Comparison of ENCODE assay signal across 9 mouse cellular contexts in genomic region chr1:189253207-189253606, GRCm38 (mm10).
DNase-seq lines count a peak whose midpoint lies in the region; ATAC-seq and TF ChIP-seq lines count a peak whose summit lies in the region.
"Had no signal": no experiment of that assay in that cellular context is flagged by ENCODE, and none has a peak within 500 bp of the region (broad histone marks: within the 10 kb centered on the region; RNA-seq: fewer than 3 reads in every experiment).

No protein-coding gene starts in this region.

- no peak for TF ChIP-seq EP300 in MEL (IDR thresholded peaks at IDR 0.05; ENCODE audit: low read depth in 1 of 2, low read length in 2 of 2)

- peak; percentile 36 to 65 for DNase-seq in cerebellum, postnatal 14 days
- no peak for DNase-seq in cerebellum, adult 18-20 months
- peak; percentile 7 for DNase-seq in liver
- no peak for DNase-seq in liver, embryonic 11.5 days (ENCODE audit: low spot score)
- DNase-seq in MEL (ENCODE audit: low read depth, low spot score) = peak; percentile 16
- DNase-seq in mesoderm, embryonic 11.5 days (ENCODE audit: low read depth, low spot score) = peak; percentile 14
- DNase-seq in ovary, postnatal 36 days (ENCODE audit: low spot score) = no peak
- no peak for DNase-seq in frontal cortex, postnatal 36 days (ENCODE audit: low spot score in 2 of 2)

- TF ChIP-seq CTCF in MEL (IDR thresholded peaks at IDR 0.05 in 2 of 3, conservative IDR thresholded peaks at IDR 0.05 in 1 of 3; ENCODE audit: control insufficient read depth in 1 of 3, insufficient read depth in 1 of 3, low read depth in 2 of 3, low read length in 3 of 3, poor library complexity in 1 of 3, severe bottlenecking in 1 of 3) = peak; percentile 2 to 31 (median 31); a peak in 3 of 6 replicates

- H3K9ac ChIP-seq in liver, embryonic 11.5 days (ENCODE audit: low read depth, low read length) = no peak overlapping the region
- no peak overlapping the region for H3K9ac ChIP-seq in MEL (ENCODE audit: control insufficient read depth, low read depth, low read length, poor library complexity, severe bottlenecking)
- H3K9ac ChIP-seq: heart, embryonic 13.5 days had no signal

- H3K27me3 ChIP-seq in liver, embryonic 11.5 days (replicated peaks; ENCODE audit: control insufficient read depth, insufficient read depth, low read length) = no peaks in the 10 kb centered on the region
- no peaks in the 10 kb centered on the region for H3K27me3 ChIP-seq in MEL (ENCODE audit: control insufficient read depth in 1 of 2, insufficient read depth in 2 of 2, low read length in 2 of 2)
- H3K27me3 ChIP-seq: heart, embryonic 13.5 days had no signal

- no peaks in the 10 kb centered on the region for H3K4me1 ChIP-seq in liver, embryonic 11.5 days (replicated peaks; ENCODE audit: control insufficient read depth, insufficient read depth, low read length)
- H3K4me1 ChIP-seq in MEL (ENCODE audit: control insufficient read depth in 1 of 2, insufficient read depth in 2 of 2, low read length in 2 of 2) = no peaks in the 10 kb centered on the region
- H3K4me1 ChIP-seq: heart, embryonic 13.5 days had no signal

- no peak overlapping the region for H3K27ac ChIP-seq in liver, embryonic 11.5 days (ENCODE audit: low read depth, low read length)
- no peak overlapping the region for H3K27ac ChIP-seq in MEL (ENCODE audit: control insufficient read depth, low read depth, low read length)
- H3K27ac ChIP-seq: heart, embryonic 13.5 days had no signal

- no peaks in the 10 kb centered on the region for H3K36me3 ChIP-seq in liver, embryonic 11.5 days (ENCODE audit: control insufficient read depth, insufficient read depth, low read length)
- H3K36me3 ChIP-seq in MEL (ENCODE audit: control insufficient read depth in 1 of 2, insufficient read depth in 2 of 2, low read length in 2 of 2) = no peaks in the 10 kb centered on the region
- H3K36me3 ChIP-seq: heart, embryonic 13.5 days had no signal

- H3K4me3 ChIP-seq in liver, embryonic 11.5 days (ENCODE audit: low read depth, low read length) = no peak overlapping the region
- no peak overlapping the region for H3K4me3 ChIP-seq in MEL (ENCODE audit: control insufficient read depth in 1 of 2, insufficient read depth in 1 of 2, low read depth in 2 of 2, low read length in 2 of 2)
- H3K4me3 ChIP-seq: heart, embryonic 13.5 days had no signal

- TF ChIP-seq POLR2A in MEL (IDR thresholded peaks at IDR 0.05; ENCODE audit: control insufficient read depth in 1 of 2, insufficient read depth in 1 of 2, low read depth in 1 of 2, low read length in 2 of 2, poor library complexity in 1 of 2) = no peak

- ATAC-seq in liver, embryonic 11.5 days (replicated peaks; ENCODE audit: low FRiP score) = no peak

- 54% methylated on average over 3 of the region's 3 CpGs for WGBS in liver, embryonic 11.5 days

- TF ChIP-seq RAD21 in MEL (IDR thresholded peaks at IDR 0.05; ENCODE audit: low read depth, low read length) = no peak

- no peaks in the 10 kb centered on the region for H3K9me3 ChIP-seq in liver, embryonic 11.5 days (ENCODE audit: control insufficient read depth, low read length)
- H3K9me3 ChIP-seq in MEL (replicated peaks; ENCODE audit: insufficient read depth, low read length) = no peaks in the 10 kb centered on the region
- H3K9me3 ChIP-seq: heart, embryonic 13.5 days had no signal

- no peak overlapping the region for H3K4me2 ChIP-seq in liver, embryonic 11.5 days
- H3K4me2 ChIP-seq: heart, embryonic 13.5 days had no signal

- H3K79me2 ChIP-seq in MEL (ENCODE audit: control insufficient read depth, insufficient read depth, low read length, poor library complexity) = no peaks in the 10 kb centered on the region

TF ChIP-seq in MEL, 35 proteins besides CTCF, POLR2A, EP300 and RAD21:
- TF ChIP-seq MYC (IDR thresholded peaks at IDR 0.05; ENCODE audit: low read depth, low read length) (no peak), SMC3 (IDR thresholded peaks at IDR 0.05; ENCODE audit: low read depth, low read length) (peak; percentile 19; the same call in 1 of the 2 replicates)

Comparison
In these comparisons a context has a peak if more than half of its experiments do, and no peak if none do; other contexts are left out.
1. DNase-seq: peak in cerebellum, postnatal 14 days (2 of 2), liver (single experiment), MEL (single experiment) and mesoderm, embryonic 11.5 days (single experiment); none in cerebellum, adult 18-20 months (0 of 2), liver, embryonic 11.5 days (single experiment), ovary, postnatal 36 days (single experiment) and frontal cortex, postnatal 36 days (0 of 2).